Mouse (Mus musculus) mouse embryonic stem cell (cell line): ENCODE measurements around the gene Ccdc13.

ENCODE experiments used
- in situ Hi-C, 2 experiments: fragments of 300-500 bp; cut with MboI; formaldehyde crosslinking; loops; 1 replicate in 1 of 2; 3 replicates in 1 of 2; pipeline ENCODE4 v1.14.3; 2019 to 2020; ENCODE audit warnings: low sequenced_read_pairs in 2 of 2, low pct_unique_long_range_greater_than_20kb in 1 of 2, mixed read lengths in 1 of 2; ENCODE audit not compliant: unreplicated experiment in 1 of 2

Gene Ccdc13

GRCm38 (mm10) chr9:121819073-121819770, 20.0 kb downstream of the Ccdc13 start:
- in situ Hi-C loops: no loop called here

- in situ Hi-C loops: no loop called here
Measured at GRCm38 (mm10) chr9:121815183-121815582, 24.1 kb downstream of the Ccdc13 start.

- in situ Hi-C loops: no loop called here
Measured at GRCm38 (mm10) chr9:121810081-121810821, 29.0 kb downstream of the Ccdc13 start.

DNA sequence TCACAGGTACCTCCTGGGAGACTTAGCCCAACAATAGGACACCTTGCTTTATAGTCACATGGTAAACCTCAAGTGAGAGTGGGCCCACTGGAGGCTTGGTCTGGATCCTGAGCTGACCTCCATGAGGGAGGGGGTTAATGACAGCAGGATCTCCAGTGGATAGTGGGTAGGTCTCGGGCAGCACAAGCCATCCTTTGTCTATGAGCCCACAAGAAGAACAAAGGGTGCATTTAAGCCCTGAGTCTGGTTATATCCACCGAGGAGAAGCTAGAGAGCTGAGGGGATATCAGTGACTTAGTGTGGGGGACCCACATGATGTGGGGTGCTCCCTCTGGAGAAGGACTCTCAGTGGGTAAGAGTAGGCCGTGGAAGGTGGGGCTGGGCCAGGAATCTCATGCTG, 30.8 kb downstream of the Ccdc13 start:
- in situ Hi-C loops: no loop called here

GRCm38 (mm10) chr9:121807947-121808346, 31.3 kb downstream of the Ccdc13 start:
- in situ Hi-C loops: no loop called here

- in situ Hi-C loops: no loop called here
Measured at GRCm38 (mm10) chr9:121807546-121807945, 31.7 kb downstream of the Ccdc13 start.

GRCm38 (mm10) chr9:121802747-121803146, 36.5 kb downstream of the Ccdc13 start:
- in situ Hi-C loops: no loop called here

GRCm38 (mm10) chr9:121798887-121799520, 40.3 kb downstream of the Ccdc13 start:
- in situ Hi-C loops: no loop called here

DNA sequence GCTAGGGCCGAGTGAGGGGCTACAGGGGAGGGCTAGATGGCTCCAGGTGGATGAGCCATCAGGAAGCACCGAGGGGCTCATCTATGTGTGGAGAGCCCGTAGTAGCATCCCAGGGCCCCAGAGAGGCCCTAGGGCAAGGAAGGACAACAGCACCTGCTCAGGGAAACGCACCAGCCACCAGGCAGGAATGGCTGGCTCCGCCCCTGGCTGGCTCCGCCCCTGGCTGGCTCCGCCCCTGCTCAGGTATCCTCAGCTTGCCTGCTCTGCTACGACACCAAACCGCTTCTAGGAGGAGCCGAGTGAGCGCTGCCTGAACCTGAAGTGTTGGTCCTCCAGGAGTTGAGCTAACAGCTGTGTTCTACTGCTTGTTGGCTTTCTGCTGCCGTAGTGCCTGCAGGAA, 41.5 kb downstream of the Ccdc13 start:
- in situ Hi-C loops: no loop called here

- in situ Hi-C loops: no loop called here
Measured at GRCm38 (mm10) chr9:121794972-121795539, 44.2 kb downstream of the Ccdc13 start.

DNA sequence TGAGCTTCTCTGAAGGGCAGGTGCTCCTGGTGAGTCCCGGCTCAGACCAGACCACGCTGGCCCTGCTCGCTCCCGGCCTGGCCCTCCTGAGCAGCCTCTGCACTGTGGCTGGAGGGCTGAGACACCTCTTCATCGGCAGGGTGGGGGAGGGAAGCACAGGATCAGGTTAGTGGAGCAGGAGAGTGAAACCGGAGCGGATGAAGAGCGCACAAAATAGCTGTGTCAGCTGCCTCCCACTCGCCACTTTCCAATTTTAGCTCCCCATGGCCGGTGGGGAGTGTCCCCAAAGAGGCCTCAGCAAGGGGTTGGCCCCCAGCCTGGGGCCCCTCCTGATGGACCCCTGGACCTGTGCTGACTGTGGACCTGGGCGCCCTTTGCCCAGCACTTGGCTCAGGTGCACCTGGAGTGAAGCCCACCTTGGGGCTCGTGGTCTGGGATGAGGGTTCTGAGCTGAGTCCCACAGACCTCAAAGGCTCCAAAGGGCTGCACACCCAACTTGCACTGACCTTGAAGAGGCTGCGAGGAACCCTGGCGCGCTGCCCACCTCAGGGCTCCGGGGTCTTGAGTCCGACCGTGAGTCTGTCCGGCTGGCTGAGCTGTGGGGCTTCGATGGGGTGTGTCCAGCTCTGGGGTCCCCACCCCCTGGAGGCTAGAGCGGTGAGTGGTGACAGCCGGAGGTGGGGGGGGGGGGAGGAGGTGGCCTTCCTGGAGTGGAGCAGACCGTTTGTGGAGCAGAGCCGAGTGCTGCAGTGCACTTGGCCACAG, 47.3 kb downstream of the Ccdc13 start, which contains the start of gene Hhatl:
Gene Hhatl (minus strand): TSS at position 751 of the 765 bp plus-strand sequence.
- in situ Hi-C loops: no loop called here

DNA sequence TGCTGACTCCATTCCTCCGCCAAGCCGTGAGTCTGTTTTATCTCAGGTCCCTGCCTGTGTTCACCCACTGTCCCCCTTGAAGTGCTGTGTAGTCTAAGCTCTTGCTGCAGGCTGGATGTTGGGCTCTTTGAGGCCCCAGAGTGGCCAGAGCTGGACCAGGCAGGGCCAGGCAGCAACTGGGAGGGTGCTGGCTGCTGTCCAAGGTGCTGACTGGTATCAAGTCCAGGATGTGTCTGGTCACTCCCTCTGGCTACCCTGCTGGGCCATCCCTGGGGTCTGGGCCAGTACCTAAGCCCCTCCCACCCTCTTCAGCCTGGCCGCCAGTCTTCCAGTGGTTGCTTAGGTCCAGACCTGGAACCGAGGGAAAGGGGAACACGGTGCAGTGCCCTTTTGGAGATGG, 48.1 kb downstream of the Ccdc13 start:
- in situ Hi-C loops: no loop called here

GRCm38 (mm10) chr9:121786359-121786758, 52.9 kb downstream of the Ccdc13 start:
- in situ Hi-C loops: no loop called here

- in situ Hi-C loops: no loop called here
Measured at GRCm38 (mm10) chr9:121785261-121785660, 54.0 kb downstream of the Ccdc13 start.

GRCm38 (mm10) chr9:121784801-121785200, 54.5 kb downstream of the Ccdc13 start:
- in situ Hi-C loops: no loop called here

DNA sequence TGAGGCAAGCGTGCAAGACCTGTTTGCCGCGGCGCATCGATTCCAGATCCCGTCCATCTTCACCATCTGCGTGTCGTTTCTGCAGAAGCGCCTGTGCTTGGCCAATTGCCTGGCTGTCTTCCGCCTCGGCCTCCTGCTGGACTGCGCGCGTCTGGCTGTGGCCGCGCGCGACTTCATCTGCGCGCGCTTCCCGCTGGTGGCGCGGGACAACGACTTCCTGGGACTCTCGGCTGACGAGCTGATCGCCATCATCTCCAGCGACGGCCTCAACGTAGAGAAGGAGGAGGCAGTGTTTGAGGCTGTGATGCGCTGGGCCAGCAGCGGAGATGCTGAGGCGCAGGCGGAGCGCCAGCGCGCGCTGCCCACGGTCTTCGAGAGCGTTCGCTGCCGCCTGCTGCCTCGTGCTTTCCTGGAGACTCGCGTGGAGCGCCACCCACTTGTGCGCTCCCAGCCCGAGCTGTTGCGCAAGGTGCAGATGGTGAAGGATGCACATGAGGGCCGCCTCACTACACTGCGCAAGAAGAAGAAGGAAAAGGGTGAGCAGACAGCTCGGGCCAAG, 61.1 kb downstream of the Ccdc13 start:
- in situ Hi-C loops: no loop called here

DNA sequence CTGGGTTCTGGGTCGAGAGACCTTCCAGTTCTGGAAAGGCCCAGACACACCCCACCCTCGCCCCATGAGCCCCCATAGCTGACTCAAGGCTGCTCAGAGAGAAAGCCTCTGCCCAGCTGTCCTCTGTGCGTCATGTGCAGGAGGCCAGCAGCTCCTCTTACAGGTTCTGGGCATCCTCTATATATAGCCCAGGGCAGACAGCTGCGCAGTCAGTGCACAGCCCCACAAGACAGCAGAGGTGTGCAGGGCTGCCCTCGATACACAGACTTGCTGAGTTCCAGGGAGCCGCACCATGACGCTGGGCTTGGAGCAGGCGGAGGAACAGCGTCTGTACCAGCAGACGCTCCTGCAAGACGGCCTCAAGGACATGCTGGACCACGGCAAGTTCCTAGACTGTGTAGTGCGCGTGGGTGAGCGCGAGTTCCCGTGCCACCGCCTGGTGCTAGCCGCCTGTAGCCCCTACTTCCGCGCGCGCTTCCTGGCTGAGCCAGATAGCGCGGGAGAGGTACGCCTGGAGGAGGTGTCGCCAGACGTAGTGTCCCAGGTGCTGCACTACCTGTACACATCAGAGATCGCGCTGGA, 61.7 kb downstream of the Ccdc13 start, which contains the start of gene Klhl40:
Gene Klhl40 (plus strand): TSS at position 124 of the 582 bp plus-strand sequence.
- in situ Hi-C loops: no loop called here

- in situ Hi-C loops: no loop called here
Measured at GRCm38 (mm10) chr9:121776511-121776910, 62.8 kb downstream of the Ccdc13 start.
